Mouse (Mus musculus) hindbrain, embryonic 16.5 days (tissue): ENCODE results near the gene Hdac6. TPM values are rescaled to one million over a fixed set of nuclear protein-coding genes. Genes with fewer than 3 reads are reported as not detected.
A peak's percentile ranks its signal among the peaks of the same experiment; 100 is the strongest.

Experiments used
- ATAC-seq: fragments of 200-750 bp; cut with Nextera tagmentation; 2 replicates; pipeline ENCODE4 v1.8.0; 2017; ENCODE audit warnings: moderate TSS enrichment, moderate library complexity
- H3K27ac ChIP-seq: fragments of 300-500 bp; sonication (generic); 2 replicates; pipeline ENCODE4 v1.5.1; 2014; ENCODE audit warnings: low read depth, mild to moderate bottlenecking, control low read depth, low read length, moderate library complexity
- H3K27me3 ChIP-seq: fragments of 300-500 bp; sonication (generic); replicated peaks from 2 replicates; pipeline ENCODE4 v1.6.1; 2014; ENCODE audit warnings: low read length; ENCODE audit not compliant: control insufficient read depth, insufficient read depth
- H3K36me3 ChIP-seq: fragments of 300-500 bp; sonication (generic); 2 replicates; pipeline ENCODE4 v1.6.1; 2014; ENCODE audit warnings: mild to moderate bottlenecking, low read length, moderate library complexity, mixed read lengths; ENCODE audit not compliant: control insufficient read depth, insufficient read depth
- H3K4me1 ChIP-seq: fragments of 300-500 bp; sonication (generic); 2 replicates; pipeline ENCODE4 v1.6.1; 2014; ENCODE audit warnings: low read depth, low read length; ENCODE audit not compliant: control insufficient read depth, insufficient read depth
- H3K4me2 ChIP-seq: fragments of 300-500 bp; sonication (generic); 2 replicates; pipeline ENCODE4 v1.6.1; 2014; ENCODE audit warnings: mild to moderate bottlenecking, low read length, control low read depth, moderate library complexity
- H3K4me3 ChIP-seq: fragments of 300-500 bp; sonication (generic); 2 replicates; pipeline ENCODE4 v1.5.1; 2014; ENCODE audit warnings: mild to moderate bottlenecking, low read length, control low read depth, moderate library complexity
- H3K9ac ChIP-seq: fragments of 300-500 bp; sonication (generic); 2 replicates; pipeline ENCODE4 v1.6.1; 2014; ENCODE audit warnings: low read depth, mild to moderate bottlenecking, control low read depth, low read length, moderate library complexity
- H3K9me3 ChIP-seq: fragments of 300-500 bp; sonication (generic); 2 replicates; pipeline ENCODE4 v1.6.1; 2014; ENCODE audit warnings: mild to moderate bottlenecking, low read length, moderate library complexity; ENCODE audit not compliant: control insufficient read depth
- WGBS: fragments of 180-500 bp; shearing (Covaris S2); extraction: QIAGEN DNeasy Blood & Tissue Kit; methylation state at CpG from one replicate; pipeline ENCODE4 v1.1.7; 2014; 5-methylcytosine and 5-hydroxymethylcytosine counted together
- polyA plus RNA-seq: library from polyadenylated mRNA; unstranded; fragments of >200 nt; fragmentation: Nextera tagmentation; extraction: Ambion mirVana; gene quantifications from 2 replicates; pipeline ENCODE4 v1.2.1, GENCODE M21; 2015

The Hdac6 gene
- 70.2 and 75.9 TPM in 2 replicates for polyA plus RNA-seq

DNA sequence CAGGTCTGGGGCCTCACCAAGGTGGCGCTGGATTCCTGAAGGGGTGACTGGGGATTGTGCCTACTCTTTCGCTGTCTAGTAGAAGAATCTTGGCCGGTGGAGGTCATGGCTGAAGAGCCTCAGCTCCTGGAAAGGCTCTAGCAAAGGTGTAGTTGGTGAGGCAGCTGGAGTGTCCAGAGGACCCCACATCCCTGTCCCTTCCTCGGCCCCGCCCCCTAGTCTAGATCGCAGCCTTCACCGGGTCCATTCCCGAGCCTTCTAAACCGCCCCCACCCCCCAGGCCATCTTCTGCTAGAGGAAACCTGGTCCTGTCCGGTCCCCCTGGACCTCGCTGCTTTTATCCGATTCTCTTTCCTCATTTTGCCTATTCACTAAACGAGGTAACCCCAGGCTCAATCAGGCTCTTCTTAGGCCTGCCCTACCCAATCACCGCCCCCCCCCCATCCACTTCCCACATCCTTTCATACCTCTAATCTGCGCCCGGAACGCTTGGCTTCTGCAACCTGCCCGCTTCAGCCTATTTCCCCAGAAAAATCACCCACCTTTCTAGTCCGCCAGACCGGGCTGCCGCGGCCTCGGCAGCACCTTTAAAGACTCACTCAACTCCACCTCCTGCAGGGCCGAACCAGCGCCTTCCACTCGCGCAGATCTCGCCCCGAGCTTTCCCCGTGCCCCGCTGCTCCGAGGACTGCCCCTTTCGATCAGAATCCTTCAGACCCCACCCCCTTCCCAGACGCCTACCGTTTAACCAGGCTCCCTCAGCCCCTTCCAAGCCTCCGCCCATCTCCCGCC lies at the start of gene Hdac6:
Gene Hdac6 (minus strand): TSS at position 782 of the 792 bp plus-strand sequence.
- H3K27ac ChIP-seq: peak within 1 kb of the TSS; percentile 73
- H3K9me3 ChIP-seq: no peaks in the 10 kb centered on the region
- H3K4me3 ChIP-seq: peak within 1 kb of the TSS; percentile 50
- H3K27me3 ChIP-seq: no peaks in the 10 kb centered on the region
- no peaks in the 10 kb centered on the region for H3K4me1 ChIP-seq
- peak; percentile 56 for ATAC-seq
- H3K4me2 ChIP-seq: peak within 1 kb of the TSS; percentile 65
- H3K9ac ChIP-seq: peak within 1 kb of the TSS; percentile 61
- WGBS: 22% methylated on average over 30 of the region's 37 CpGs
- no peaks in the 10 kb centered on the region for H3K36me3 ChIP-seq

- ATAC-seq: no peak
- Histone ChIP-seq H3K36me3 (no peaks in the 10 kb centered on the region), H3K9me3 (no peaks in the 10 kb centered on the region), H3K4me3 (no peak overlapping the region), H3K27ac (no peak overlapping the region), H3K4me2 (no peak overlapping the region), H3K27me3 (no peaks in the 10 kb centered on the region), H3K9ac (no peak overlapping the region), H3K4me1 (no peaks in the 10 kb centered on the region)
- WGBS: 74% methylated on average over 10 of the region's 10 CpGs
These were observed 45.5 kb upstream of the Hdac6 start for GRCm38 (mm10) chrX:7993068-7993735.

DNA sequence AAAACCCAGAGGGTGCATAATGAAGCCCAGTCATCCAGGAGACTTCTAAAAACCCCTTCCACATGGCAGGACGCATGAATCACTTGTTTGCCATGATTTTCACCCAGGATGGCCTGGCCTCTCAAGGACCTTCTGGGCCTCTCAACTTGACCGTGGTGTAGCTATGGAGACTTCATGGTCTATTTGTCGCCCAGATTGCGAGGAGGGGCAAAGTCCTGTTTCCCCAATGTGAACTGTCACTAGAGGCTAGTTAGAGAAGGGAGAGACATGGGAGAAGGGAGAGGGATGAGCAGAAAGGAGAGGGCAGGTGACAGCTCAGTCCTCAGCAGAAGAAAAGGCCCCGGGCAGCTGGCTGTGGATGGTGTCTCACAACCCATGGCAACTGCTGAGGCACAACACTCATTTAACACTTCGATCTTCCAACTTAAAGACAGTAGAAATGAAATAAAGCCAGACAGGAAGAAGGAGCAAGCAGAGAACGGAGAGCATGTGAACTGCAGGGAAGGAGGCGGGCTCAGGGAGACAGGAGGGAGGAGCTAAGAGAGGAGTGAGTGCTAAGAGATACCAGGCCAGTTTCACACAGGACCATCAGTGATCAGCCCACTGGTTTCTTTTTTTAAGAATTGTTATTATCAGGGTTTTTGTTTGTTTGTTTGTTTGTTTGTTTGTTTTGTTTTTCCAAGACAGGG lies 44.8 kb upstream of the Hdac6 start:
- Histone ChIP-seq H3K27me3 (no peaks in the 10 kb centered on the region), H3K36me3 (no peaks in the 10 kb centered on the region), H3K4me1 (no peaks in the 10 kb centered on the region), H3K9me3 (no peaks in the 10 kb centered on the region), H3K4me3 (no peak overlapping the region), H3K4me2 (no peak overlapping the region), H3K27ac (no peak overlapping the region), H3K9ac (no peak overlapping the region)
- no peak for ATAC-seq
- 64% methylated on average over 8 of the region's 8 CpGs for WGBS

DNA sequence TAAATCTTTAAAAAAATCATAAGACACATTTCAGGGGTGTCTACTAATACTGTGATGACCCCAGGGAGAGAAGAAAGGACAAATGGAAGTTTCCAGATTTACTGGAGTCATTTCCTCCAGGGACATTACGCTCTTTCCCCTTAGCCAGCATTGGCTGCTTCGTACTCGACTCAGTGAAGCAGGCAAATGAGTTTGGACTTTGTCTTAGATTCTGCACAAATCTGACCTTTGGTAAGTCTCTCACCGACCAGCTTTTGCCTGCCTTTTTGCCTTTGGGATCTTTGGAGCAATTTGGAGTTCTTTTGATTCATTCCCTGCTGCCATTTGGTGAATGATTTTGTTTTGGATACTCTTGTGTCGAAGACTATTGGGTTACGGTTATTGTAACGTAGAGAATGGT lies 33.7 kb upstream of the Hdac6 start:
- H3K9me3 ChIP-seq: no peaks in the 10 kb centered on the region
- no peaks in the 10 kb centered on the region for H3K36me3 ChIP-seq
- H3K4me3 ChIP-seq: no peak overlapping the region
- 89% methylated on average over 7 of the region's 7 CpGs for WGBS
- H3K4me2 ChIP-seq: no peak overlapping the region
- no peak overlapping the region for H3K9ac ChIP-seq
- no peaks in the 10 kb centered on the region for H3K27me3 ChIP-seq
- H3K4me1 ChIP-seq: no peaks in the 10 kb centered on the region
- H3K27ac ChIP-seq: no peak overlapping the region
- no peak for ATAC-seq

GRCm38 (mm10) chrX:7977892-7978291 lies 30.2 kb upstream of the Hdac6 start, which contains the start of gene Gata1:
Gene Gata1 (minus strand): TSS chrX:7978071.
- WGBS: 96% methylated on average over 11 of the region's 11 CpGs
- H3K27me3 ChIP-seq: no peaks in the 10 kb centered on the region

GRCm38 (mm10) chrX:7971292-7971691 lies 23.6 kb upstream of the Hdac6 start:
- ATAC-seq: no peak
- no peaks in the 10 kb centered on the region for H3K36me3 ChIP-seq
- 69% methylated on average over 3 of the region's 4 CpGs for WGBS
- H3K4me2 ChIP-seq: no peak overlapping the region
- H3K4me3 ChIP-seq: no peak overlapping the region
- no peak overlapping the region for H3K9ac ChIP-seq
- no peak overlapping the region for H3K27ac ChIP-seq
- H3K27me3 ChIP-seq: no peaks in the 10 kb centered on the region
- H3K9me3 ChIP-seq: no peaks in the 10 kb centered on the region
- no peaks in the 10 kb centered on the region for H3K4me1 ChIP-seq

More at GRCm38 (mm10) chrX:7977892-7978291, 30.2 kb upstream of the Hdac6 start, which contains the start of gene Gata1:
- no peak within 1 kb of the TSS for H3K4me2 ChIP-seq
- no peak within 1 kb of the TSS for H3K27ac ChIP-seq
- H3K4me1 ChIP-seq: no peaks in the 10 kb centered on the region
- H3K9me3 ChIP-seq: no peaks in the 10 kb centered on the region
- no peaks in the 10 kb centered on the region for H3K36me3 ChIP-seq
- H3K4me3 ChIP-seq: no peak within 1 kb of the TSS
- no peak for ATAC-seq
- H3K9ac ChIP-seq: no peak within 1 kb of the TSS

GRCm38 (mm10) chrX:7968899-7969298 lies 21.2 kb upstream of the Hdac6 start:
- no peaks in the 10 kb centered on the region for H3K4me1 ChIP-seq
- no peak for ATAC-seq
- no peaks in the 10 kb centered on the region for H3K36me3 ChIP-seq
- no peak overlapping the region for H3K9ac ChIP-seq
- H3K27ac ChIP-seq: no peak overlapping the region
- WGBS: 90% methylated on average over 3 of the region's 3 CpGs
- no peaks in the 10 kb centered on the region for H3K9me3 ChIP-seq
- no peaks in the 10 kb centered on the region for H3K27me3 ChIP-seq
- no peak overlapping the region for H3K4me3 ChIP-seq
- H3K4me2 ChIP-seq: no peak overlapping the region

GRCm38 (mm10) chrX:7968226-7968625 lies 20.5 kb upstream of the Hdac6 start:
- no peak for ATAC-seq
- WGBS: 86% methylated on average over 8 of the region's 8 CpGs
- Histone ChIP-seq H3K9ac (no peak overlapping the region), H3K4me1 (no peaks in the 10 kb centered on the region), H3K27ac (no peak overlapping the region), H3K27me3 (no peaks in the 10 kb centered on the region), H3K4me2 (no peak overlapping the region), H3K36me3 (no peaks in the 10 kb centered on the region), H3K4me3 (no peak overlapping the region), H3K9me3 (no peaks in the 10 kb centered on the region)
